Mouse (Mus musculus): ENCODE data around the gene Slc9a8. TPM values are rescaled to one million over a fixed set of nuclear protein-coding genes. Genes with fewer than 3 reads are reported as not detected.
"Not testable (repeated sequence)": the region's sequence is repeated elsewhere in the genome, so short reads cannot be mapped to it uniquely, and the experiment has no call there.

Slc9a8 gene
- 10 to 100 TPM; 34.4 to 38.7 (median 35.1) TPM for total RNA-seq (2022)

DNA sequence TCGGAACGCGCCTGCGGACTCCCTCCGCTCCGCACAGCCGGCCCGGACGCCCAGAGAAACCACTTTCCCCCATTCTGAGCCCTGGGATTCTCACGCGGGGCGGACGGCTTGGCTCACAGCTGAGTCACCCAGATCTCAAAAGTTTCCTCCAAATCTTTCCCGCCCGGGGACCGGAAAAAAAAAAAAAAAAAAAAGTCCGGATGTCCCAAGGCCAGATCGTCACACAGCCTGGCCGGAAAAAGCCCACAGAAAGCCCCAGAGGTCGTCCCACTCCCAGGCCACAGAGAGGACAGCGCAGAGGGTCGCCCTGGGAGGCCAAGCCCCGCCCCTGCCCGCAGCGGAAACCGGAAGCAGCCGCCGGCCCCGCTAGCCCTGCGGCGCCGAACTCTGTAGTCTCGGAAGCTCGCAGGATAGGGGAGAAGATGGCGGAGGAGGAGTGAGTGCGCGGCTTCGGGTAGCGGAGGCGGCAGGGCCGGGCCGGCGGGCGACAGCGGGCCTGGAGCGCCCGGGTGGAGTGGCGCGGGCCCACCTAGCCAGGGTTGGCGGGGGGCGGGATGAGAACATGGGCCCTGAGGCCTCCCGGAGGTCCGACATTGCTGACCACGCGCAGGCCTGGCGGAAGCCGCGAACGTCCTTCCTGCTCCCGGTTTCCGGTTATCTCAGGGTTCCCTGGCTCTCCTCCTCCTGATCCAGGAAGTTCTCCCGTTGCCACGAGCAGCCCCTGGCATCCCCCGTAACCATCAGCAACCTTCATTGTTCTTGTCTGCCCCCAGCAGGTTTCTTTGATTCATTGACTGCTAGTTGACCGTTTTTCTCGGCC lies at the start of gene Slc9a8:
TSS of gene Slc9a8 (plus strand) at position 383 of the 820 bp plus-strand sequence.
- DNase-seq (ENCODE audit: low spot score in 2 of 2), result peak; percentile 86 to 88

DNA sequence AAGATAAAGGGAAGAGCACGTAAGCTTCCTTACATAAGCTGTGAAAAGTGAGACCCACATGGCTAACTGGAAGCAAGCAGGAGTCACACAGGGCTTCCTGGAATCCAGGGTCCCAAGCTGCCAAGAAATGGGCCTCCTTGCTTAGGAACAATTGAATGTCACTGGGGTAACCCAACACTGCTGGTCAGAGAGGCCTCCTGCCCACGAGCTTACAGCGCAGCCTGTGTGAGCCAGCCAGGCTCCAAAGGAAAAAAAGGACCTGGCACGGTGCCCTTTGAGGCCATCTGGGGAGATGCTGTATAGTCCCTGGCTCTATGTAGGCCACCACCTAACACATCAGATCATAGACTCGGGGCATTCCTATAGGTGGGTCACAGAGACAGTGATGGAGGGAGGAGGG lies 48.2 kb upstream of the Slc9a8 start:
- DNase-seq (ENCODE audit: low spot score in 2 of 2), result peak; percentile 31 to 53

DNA sequence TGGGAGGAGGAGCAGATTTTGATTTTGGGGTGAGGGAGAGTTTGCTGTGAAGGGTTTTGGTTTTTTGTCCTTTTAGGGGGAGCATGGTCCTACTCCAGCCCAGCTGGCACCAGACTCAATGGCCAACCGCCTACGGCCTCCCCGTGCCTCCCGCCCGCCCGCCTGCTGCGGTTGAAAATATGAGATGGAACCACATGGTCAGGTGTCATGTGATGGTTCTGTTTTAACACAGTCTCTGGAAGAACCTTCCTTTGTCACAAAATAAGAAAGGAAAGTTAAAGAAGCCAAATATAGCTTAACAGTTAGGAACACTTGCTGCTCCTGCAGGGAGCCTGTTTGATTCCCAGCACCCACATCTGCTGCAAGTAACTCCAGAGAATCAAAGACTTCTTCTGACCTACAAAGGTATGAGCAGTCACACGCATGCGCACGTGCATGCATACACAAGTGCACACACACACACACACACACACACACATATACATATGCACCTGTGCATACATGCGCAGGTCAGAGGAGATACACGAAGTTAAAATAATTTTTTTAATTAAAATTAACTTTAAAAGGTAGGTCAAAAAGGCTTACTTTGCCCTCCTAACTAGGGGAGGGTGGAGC lies 47.2 kb upstream of the Slc9a8 start:
- peak in 1 of 2 experiments; percentile 41 for DNase-seq (ENCODE audit: low spot score in 2 of 2)

DNA sequence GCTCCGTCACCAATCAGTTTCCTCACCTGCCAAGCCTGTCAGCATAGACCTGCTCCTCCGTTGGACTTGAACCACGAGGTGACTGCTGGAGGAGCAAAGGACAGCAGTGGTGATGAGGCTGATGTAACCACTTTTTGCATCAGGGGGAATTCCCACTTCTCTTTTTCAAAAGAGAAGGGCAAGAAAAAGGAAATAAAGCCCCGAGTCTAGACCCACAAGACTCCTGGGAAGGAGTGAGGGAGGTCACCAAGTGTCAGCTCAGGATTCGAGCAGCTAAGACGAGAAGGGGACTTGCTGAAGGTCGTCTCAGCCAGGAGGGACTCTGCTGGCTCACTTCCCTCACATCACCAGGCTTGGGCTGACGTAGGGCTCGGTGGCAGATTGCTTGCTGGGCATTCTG lies 46.4 kb upstream of the Slc9a8 start:
- no peak for DNase-seq (ENCODE audit: low spot score in 2 of 2)

DNA sequence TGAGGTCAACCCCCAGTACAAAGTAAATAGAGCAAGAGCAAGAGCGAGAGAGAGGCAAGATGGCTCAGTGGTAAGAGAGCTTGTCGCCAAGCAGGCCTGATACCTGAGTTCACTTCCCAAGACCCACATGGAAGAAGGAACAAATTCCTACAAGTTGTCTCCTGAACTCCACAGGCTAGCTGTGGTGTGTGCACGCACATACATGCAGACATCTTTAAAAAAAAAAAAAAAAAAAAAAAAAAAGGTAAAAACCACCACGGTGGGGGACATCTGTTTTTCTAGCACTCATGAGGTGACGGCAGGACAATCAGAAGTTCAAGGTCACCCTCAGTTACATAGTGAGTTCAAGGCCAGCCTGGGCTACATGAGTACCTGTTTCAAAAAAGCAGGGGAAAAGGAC lies 45.8 kb upstream of the Slc9a8 start:
- DNase-seq (ENCODE audit: low spot score in 2 of 2), result no peak

DNA sequence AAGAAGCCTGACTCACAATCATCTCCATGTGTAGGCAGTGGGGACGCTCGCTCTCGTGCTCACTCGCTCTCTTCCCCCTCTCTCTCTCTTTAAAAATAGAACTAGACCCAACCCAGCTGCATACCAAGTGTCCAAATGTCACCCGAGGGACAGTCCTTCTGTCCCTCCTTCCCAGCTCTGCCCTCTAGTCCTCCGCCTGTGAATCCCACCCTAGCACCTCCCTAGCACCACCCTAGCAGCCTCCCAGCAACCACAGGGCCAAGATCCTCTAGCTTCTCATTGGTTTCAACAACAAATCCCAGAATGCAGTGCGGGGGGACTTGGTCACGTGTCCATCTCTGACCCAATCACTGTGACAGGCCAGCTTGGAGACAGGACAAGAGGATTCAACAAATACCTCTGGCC lies 45.4 kb upstream of the Slc9a8 start:
- DNase-seq (ENCODE audit: low spot score in 2 of 2), result peak in 1 of 2 experiments; percentile 49

DNA sequence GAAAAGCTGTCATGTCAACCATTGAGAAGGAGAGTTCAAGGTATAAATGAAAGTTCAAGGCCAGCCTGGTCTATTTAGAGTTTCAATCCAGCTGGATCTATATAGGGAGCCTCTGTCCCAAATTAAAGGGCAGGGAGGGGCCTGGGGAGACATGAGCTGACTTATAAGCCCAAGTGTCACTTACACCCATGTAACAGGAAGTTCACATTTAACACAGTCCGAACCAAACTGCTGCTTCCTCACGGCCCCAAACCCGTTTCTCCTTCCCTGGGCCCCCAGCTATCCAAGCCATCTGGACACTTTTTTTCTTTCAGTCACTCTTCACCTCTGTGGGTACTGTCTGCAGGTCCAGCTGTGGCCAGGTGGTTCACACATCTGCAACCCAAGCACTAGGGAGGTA lies 43.8 kb upstream of the Slc9a8 start:
- no peak for DNase-seq (ENCODE audit: low spot score in 2 of 2)

DNA sequence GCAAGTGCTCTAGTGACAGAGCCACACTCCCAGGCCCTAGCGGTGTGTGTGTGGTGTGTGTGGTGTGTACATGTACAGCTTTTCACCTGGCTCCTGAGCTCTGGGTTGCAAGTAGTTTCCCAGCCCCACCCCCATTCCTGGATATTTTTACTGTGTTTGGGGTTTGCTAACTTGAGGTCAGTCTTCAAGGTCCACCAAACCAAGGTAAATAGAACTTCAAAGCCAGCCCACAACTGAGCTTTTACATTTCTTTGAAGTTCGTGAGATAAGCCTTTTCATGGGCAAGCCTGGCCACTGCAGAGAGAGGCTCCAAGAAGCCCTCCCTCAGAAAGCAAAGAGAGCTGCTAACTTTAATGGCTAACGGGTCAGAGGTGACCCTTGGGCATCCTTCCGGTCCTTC lies 42.5 kb upstream of the Slc9a8 start:
- no peak for DNase-seq (ENCODE audit: low spot score in 2 of 2)

DNA sequence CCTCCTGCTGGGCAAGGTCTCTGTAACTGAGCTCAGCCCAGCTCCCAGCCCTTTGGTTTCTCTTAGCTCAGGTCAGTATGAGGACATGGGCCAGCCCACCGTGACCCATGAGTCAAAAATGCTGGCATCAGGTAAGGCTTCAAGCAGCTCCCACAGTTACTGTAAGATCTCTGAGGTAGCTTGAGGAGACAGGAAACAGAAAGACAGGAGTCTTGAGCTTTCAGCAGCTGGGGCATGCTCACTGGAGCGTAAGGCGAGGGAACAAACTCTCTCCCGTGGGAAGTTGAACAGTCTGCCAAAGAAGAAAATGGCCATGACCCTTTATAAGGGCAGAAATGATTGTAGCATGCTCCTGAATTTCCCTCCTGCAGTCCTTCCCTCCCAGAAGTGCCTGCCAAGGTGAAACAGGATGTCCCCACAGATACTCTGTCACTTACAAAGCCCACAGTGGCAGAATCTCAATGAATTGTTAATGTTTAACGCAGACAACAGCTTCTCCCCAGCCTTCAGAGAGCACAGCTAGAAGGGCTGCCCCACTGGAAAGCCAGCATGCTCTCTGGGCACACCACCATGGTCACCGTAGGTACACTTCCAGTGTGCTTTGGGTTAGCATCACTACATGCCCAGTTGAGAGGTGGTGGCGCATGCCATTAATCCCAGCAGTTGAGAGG lies 40.8 kb upstream of the Slc9a8 start:
- no peak for DNase-seq (ENCODE audit: low spot score in 2 of 2)

DNA sequence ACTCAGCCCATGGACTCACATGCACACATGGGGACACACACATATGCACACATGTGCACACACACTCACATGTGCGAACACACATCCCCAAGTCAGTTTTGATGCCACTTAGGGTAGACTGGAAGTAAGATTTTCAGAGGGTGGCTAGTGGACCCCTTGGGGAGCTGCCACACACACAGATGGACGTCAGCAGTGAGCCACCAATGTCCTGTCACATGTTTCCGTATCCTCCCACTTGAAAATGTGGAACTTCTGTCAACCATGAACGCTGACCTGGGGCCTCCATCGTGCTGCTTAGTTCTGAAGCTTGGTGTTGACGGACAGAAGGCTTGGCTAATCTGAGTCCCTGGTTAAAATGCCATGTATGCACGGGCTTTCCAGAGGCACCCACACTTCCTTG lies 39.9 kb upstream of the Slc9a8 start:
- DNase-seq (ENCODE audit: low spot score in 2 of 2), result no peak

DNA sequence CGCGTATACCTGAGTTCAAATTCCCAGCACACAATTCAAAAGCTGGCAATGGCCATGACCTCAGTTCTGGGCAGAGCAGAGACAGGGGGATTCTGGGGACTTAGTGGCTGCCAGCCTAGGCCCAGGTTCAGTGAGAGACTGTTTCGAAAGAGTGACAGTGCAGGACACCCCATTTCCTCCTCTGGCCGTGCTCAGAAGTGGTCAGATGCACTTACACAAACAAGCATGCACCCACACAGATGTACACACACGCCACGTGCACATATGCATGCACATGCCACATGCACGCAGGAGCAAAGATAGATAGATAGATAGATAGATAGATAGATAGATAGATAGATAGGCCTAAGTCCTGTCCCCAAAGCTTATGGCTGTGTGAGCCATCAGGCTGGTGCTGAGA lies 39.1 kb upstream of the Slc9a8 start:
- DNase-seq (ENCODE audit: low spot score in 2 of 2), result no peak

DNA sequence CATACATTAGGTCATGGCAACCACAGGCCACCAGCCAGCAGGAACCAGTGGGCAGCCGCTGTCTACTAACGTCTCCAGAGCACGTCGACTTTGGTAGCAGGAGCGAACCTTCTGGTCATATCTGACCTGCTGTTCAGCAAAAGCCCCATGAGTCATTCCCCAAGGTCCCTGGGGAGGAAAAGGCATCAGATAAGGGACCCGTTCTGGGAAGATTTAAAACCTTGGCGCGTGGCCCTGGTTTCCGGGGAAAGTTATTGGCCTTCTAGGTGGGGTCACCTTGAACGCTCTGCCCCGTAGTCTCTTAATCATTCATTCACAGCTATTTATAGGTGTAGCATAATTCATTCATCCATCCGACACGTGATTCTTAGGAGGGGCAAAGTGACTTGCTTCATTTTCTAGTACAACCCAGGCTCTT lies 37.8 kb upstream of the Slc9a8 start:
- DNase-seq (ENCODE audit: low spot score in 2 of 2), result no peak

DNA sequence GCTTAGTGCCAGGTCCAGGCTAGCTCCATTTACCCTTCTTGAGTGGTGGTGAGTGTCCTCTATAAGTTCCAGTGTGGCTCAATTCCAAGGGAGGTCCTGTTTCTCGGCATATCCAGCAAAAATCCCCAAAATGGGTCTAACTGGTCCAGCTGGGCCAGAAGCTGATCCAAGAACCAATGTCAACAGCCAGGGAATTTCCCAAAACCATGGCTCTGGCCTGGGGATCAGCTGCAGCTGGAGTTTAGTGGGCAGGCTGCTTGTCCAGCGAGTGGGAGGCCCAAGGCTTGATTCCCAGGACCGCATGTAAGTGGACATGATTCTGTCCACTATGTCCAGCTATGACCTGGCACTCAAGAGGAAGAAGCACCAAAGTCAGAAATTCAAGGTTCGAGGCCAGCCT lies 35.1 kb upstream of the Slc9a8 start:
- DNase-seq (ENCODE audit: low spot score in 2 of 2), result no peak

DNA sequence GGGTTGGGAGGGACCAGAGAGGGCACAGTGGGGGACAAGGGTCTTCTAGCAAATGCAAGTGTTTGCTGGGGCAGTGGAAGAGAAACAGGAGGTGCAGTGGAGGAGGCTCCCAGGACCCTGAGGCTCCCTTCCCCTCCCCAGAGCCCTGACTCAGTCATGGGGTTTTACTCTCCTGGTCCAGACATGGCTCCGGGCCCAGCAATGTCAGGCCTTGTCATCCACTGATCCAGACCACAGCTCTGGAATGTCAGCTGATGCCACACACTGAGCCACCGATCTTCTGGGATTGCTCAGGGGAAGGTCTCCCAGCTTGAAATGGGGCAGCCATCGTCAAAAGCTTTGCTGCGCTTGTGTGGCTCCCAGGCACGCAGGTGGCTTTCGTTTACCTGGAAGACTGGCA lies 34.5 kb upstream of the Slc9a8 start:
- DNase-seq (ENCODE audit: low spot score in 2 of 2), result no peak

DNA sequence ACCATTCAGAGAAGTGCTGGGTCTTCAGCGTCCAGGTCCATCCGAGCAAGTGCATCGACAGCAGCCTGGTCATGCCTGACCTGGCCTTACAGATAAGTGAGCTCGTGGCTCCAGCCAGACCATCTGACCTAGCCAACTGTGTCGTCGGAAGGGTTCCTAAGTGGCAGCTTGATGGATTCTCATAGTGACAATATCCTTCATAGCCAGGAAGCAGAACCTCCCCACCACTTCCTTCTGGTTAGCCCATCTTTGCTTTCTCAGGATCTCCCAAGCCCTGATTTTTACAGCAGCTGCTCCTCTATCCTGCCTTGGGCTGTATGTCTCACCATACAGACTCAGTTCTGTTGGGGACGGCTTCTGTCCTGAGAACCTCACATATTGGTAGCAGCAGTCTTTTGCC lies 27.1 kb upstream of the Slc9a8 start:
- no peak for DNase-seq (ENCODE audit: low spot score in 2 of 2)

DNA sequence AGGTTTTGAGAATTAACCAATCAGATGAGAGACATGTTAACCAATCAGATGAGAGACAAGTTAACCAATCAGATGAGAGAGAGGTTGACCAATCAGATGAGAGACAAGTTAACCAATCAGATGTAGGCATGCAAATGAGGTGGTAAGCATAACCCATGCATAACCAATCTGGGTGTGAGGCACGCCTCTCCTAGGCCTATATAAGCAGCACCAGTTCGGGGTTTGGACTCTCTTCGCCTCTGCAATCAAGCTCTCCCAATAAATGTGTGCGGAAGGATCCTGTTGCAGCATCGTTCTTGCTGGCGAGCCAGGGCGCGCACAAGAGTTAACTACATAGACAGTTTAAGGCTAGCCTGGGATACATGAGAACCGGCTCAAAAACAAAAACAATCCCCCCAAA lies 25.1 kb upstream of the Slc9a8 start:
- DNase-seq (ENCODE audit: low spot score in 2 of 2), result not testable (repeated sequence)

DNA sequence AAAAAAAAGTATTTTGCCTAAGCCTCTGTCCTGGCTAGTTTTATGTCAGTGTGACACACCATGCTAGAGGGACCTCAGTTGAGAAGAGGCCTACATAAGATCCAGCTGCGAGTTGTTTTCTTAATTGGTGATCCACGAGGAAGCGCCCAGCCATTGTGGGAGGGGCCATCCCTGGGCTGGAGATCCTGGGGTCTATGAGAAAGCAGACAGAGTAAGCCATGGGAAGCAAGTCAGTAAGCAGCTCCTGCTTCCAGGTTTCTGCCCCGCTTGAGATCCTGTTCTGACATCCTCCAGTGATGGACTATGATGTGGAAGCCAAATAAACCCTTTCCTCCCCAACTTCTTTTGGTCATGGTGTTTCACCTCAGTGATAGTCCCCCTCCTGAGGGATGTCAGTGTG lies 22.5 kb upstream of the Slc9a8 start:
- DNase-seq (ENCODE audit: low spot score in 2 of 2), result no peak

DNA sequence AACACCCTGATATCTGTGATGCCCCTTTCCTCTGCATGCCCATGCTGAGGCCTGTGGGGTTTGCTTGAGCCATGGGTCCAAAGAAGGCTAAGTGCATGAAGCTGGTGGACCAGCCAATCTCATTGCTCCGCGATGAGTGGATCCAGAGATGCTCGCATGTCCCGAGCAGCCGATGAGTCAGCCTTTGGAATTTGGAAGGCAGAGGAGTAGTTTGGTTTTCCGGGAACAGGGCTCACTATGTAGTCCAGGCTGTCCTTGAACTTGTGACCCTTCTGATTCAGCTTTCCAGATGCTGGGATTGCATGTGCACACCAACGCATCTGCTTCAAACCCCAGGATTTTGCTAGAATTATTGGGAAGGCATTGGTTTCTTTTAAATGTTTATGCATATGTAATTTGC lies 21.9 kb upstream of the Slc9a8 start:
- no peak for DNase-seq (ENCODE audit: low spot score in 2 of 2)

DNA sequence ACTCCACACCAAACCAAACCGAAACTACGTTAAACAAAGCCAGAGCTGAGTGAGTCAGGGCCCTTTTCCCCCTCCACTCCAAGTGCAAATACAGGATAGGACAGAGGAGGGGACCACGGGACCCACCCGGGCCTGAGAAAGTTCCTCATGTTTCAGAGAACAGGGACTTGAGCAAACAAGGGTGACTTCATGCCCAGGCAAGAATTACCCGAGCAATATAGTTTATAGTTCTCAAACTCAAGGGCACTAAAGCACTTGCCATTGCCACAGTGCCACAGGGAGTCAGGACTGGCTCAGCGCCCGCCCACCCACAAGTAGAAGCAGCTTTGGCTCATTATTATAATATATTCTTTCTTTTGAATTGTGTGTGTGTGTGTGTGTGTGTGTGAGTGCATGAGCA lies 18.4 kb upstream of the Slc9a8 start:
- DNase-seq (ENCODE audit: low spot score in 2 of 2), result no peak

DNA sequence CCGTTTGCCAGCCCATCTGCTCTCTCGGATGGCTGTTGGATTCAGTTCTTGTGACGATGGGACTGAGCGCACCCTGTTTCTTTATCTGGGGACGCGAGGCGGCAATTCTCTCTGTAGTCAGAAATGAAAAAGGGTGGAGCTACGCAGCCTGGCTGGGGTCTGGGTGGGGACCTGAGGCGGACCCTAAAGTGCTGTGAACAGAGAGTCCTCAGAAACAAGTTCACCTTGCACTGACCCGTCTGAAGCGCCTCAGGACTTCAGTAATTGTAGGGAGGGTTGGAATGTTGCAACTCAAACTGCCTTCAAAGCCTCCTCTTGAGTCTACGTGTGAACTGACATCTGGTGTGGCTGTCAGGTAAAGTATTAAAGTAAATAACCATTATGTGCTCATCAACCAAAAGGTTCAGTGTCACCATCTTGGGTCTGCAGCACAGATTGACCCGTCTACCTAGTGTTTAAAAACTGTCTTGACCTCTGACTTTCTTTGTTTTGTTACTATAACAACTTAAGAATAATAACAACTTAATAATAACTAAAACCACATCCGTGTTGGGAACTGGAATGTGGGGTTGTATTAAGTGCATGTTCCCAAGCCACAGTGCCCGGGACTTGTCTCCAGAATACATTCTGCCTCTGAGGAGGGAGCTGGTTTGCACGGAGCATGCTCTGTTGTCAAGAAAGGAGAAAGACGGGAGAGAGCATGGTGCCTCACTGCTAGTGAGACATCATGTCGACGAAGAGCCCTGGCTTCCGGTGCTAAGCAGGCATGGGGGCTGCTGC lies 16.2 kb upstream of the Slc9a8 start:
- no peak for DNase-seq (ENCODE audit: low spot score in 2 of 2)

DNA sequence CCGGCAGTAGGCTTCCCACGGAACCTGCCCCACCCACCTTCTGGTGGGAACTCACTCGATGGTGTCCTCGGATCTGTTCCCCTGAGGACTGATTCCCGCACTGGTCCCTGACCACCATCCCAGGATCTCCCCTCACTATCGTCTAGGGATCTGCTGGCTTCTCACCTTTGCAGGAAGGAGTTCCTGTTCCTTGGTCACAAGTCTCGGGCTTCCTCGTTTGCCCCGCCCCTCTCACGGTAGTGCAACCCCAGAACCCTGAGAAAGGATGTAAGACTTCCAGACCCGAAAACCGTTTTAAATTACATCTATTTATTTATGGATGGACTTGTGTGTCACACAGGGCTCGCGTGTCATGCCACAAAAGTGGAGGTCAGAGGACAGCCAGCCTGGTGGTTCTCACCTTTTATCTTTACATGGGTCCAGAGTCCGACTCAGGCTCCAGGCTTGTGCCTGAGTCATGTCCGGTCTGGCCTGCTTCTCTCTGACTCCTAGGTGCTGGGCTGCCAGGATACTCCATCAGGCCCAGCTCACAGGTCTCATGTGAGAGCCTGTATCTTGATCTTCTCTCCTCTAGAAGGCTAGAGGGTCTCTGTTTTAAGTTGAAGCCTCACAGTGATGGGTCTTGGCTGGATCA lies 14.1 kb upstream of the Slc9a8 start:
- no peak for DNase-seq (ENCODE audit: low spot score in 2 of 2)
